Comparison of ENCODE assay signal across 15 mouse cellular contexts in genomic region chrX:70184427-70185090, GRCm38 (mm10).
A peak's percentile ranks its signal among the peaks of the same experiment; 100 is the strongest.
DNase-seq lines count a peak whose midpoint lies in the region; ATAC-seq lines count a peak whose summit lies in the region.
"Had no signal": no experiment of that assay in that cellular context is flagged by ENCODE, and none has a peak within 500 bp of the region (broad histone marks: within the 10 kb centered on the region; RNA-seq: fewer than 3 reads in every experiment).

No protein-coding gene starts in this region.

- ATAC-seq in hematopoietic stem cell, adult 5-6 weeks (replicated peaks in 1 of 2; ENCODE audit: insufficient read depth in 1 of 2, low FRiP score in 2 of 2, low TSS enrichment in 1 of 2, low read depth in 1 of 2, poor library complexity in 2 of 2, severe bottlenecking in 2 of 2): peak; percentile 48 to 53

- intact Hi-C loops in gastrocnemius, postnatal 14 days (cut with DNase I; ENCODE audit: low total_unique reads): no loop called here

- DNase-seq in kidney, adult 18-20 months: peak; percentile 17
- no peak for DNase-seq in kidney, postnatal 25 days
- peak; percentile 56 for DNase-seq in 3T3-L1 (ENCODE audit: low read depth, low spot score)
- DNase-seq in lung, postnatal 10 days: peak; percentile 1
- no peak for DNase-seq in gastrocnemius, postnatal 14 days
- DNase-seq in left cerebral cortex, adult 18-20 months (ENCODE audit: low spot score in 2 of 2): no peak
- DNase-seq in thymus, postnatal 14 days: no peak
- DNase-seq: adrenal gland, postnatal 36 days; B cell, adult 2 months; cerebellum, adult 9-11 months; gastrocnemius, postnatal 25 days; liver; right cerebral cortex, postnatal 4 days; thymus, adult 18-20 months had no signal

Comparison
In these comparisons a context has a peak if more than half of its experiments do, and no peak if none do; other contexts are left out.
1. DNase-seq: peak in kidney, adult 18-20 months (single experiment), 3T3-L1 (single experiment) and lung, postnatal 10 days (single experiment); none in kidney, postnatal 25 days (0 of 2), gastrocnemius, postnatal 14 days (single experiment), left cerebral cortex, adult 18-20 months (0 of 2) and thymus, postnatal 14 days (single experiment).